Mouse (Mus musculus) lung, embryonic 16.5 days (tissue): ENCODE measurements around the gene Bcl2l14. TPM values are rescaled to one million over a fixed set of nuclear protein-coding genes. Genes with fewer than 3 reads are reported as not detected.
A peak's percentile ranks its signal among the peaks of the same experiment; 100 is the strongest.

Source experiments
- ATAC-seq: fragments of 200-750 bp; cut with Nextera tagmentation; 2 replicates; pipeline ENCODE4 v1.8.0; 2017; ENCODE audit warnings: low read depth, mild to moderate bottlenecking, moderate library complexity
- H3K27ac ChIP-seq: fragments of 300-500 bp; sonication (generic); 2 replicates; pipeline ENCODE4 v1.5.1; 2014; ENCODE audit warnings: mild to moderate bottlenecking, control low read depth, low read length
- H3K27me3 ChIP-seq: fragments of 300-500 bp; sonication (generic); 2 replicates; pipeline ENCODE4 v1.6.1; 2014; ENCODE audit warnings: low read depth, low read length, mixed read lengths; ENCODE audit not compliant: control insufficient read depth, insufficient read depth
- H3K36me3 ChIP-seq: fragments of 300-500 bp; sonication (generic); 2 replicates; pipeline ENCODE4 v1.6.1; 2014; ENCODE audit warnings: low read length; ENCODE audit not compliant: control insufficient read depth, insufficient read depth
- H3K4me1 ChIP-seq: fragments of 300-500 bp; sonication (generic); replicated peaks from 2 replicates; pipeline ENCODE4 v1.6.1; 2014; ENCODE audit warnings: low read length, mixed read lengths; ENCODE audit not compliant: control insufficient read depth, insufficient read depth
- H3K4me2 ChIP-seq: fragments of 300-500 bp; sonication (generic); 2 replicates; pipeline ENCODE4 v1.6.1; 2014; ENCODE audit warnings: low read depth, low read length, control low read depth
- H3K4me3 ChIP-seq: fragments of 300-500 bp; sonication (generic); 2 replicates; pipeline ENCODE4 v1.5.1; 2014; ENCODE audit warnings: mild to moderate bottlenecking, low read length, control low read depth
- H3K9ac ChIP-seq: fragments of 300-500 bp; sonication (generic); 2 replicates; pipeline ENCODE4 v1.6.1; 2014; ENCODE audit warnings: low read length, control low read depth
- H3K9me3 ChIP-seq: fragments of 300-500 bp; sonication (generic); 2 replicates; pipeline ENCODE4 v1.6.1; 2016; ENCODE audit warnings: low read length; ENCODE audit not compliant: control insufficient read depth
- WGBS: fragments of 180-500 bp; shearing (Covaris S2); extraction: QIAGEN DNeasy Blood & Tissue Kit; methylation state at CpG from one replicate; pipeline ENCODE4 v1.1.7; 2014; 5-methylcytosine and 5-hydroxymethylcytosine counted together
- polyA plus RNA-seq: library from polyadenylated mRNA; unstranded; fragments of >200 nt; fragmentation: Nextera tagmentation; extraction: Ambion mirVana; gene quantifications from 2 replicates; pipeline ENCODE4 v1.2.1, GENCODE M21; 2015

Gene Bcl2l14
- polyA plus RNA-seq, 1 experiment from 2014 or later, result 5.0 TPM

GRCm38 (mm10) chr6:134367366-134368281 is 28.5 kb upstream of the Bcl2l14 start:
- Histone ChIP-seq H3K9me3 (no peaks in the 10 kb centered on the region), H3K4me2 (no peak overlapping the region), H3K4me1 (no peaks in the 10 kb centered on the region; the same call in 1 of the 2 replicates), H3K27me3 (no peaks in the 10 kb centered on the region), H3K27ac (peak overlapping the region; percentile 62), H3K4me3 (no peak overlapping the region), H3K9ac (no peak overlapping the region), H3K36me3 (no peaks in the 10 kb centered on the region)
- 63% methylated on average over 12 of the region's 12 CpGs for WGBS
- ATAC-seq, result no peak

DNA sequence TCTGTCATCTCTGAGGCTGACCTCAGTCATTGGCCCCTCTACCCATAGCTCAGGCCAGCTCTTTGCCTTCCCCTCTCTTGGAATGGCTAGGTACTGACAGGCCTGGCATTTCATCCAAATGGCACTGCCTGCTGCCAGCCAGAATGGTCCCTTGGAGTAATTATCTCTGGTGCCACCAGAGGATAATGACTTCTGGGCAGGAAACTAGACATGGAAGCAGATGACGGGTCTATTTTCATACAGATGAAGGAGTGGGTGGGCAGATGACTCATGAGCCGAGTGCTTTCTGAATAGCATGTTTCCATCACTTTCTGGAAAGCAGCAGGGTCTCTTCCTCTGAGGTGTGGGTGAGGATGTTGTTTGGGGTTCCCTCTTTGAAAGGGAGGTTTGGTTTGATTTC is 23.2 kb upstream of the Bcl2l14 start:
- Histone ChIP-seq H3K9me3 (no peaks in the 10 kb centered on the region), H3K27ac (no peak overlapping the region), H3K4me3 (no peak overlapping the region), H3K9ac (no peak overlapping the region), H3K27me3 (no peaks in the 10 kb centered on the region), H3K4me1 (no peaks in the 10 kb centered on the region), H3K36me3 (no peaks in the 10 kb centered on the region), H3K4me2 (no peak overlapping the region)
- WGBS, result 41% methylated on average over 2 of the region's 2 CpGs
- ATAC-seq, result no peak

DNA sequence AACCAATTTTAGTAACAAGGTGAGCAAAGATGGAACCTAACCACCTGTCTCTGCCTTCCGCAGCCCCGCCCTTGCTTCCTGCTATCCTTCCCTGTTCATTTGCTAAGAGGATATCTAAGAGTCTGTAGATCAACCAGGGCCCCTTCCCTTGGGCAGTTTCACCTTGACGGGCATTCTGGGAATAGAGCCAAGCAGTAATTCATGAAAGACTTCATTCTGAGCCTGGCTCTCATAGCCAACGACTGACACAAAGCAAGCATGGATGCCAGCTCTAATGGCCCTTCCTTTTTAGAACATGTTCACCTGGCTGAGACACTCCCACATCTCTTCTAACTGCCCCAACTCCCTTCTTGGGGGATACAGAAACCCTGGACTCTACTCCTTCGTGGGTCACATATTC is 18.9 kb upstream of the Bcl2l14 start:
- H3K4me1 ChIP-seq, result no peaks in the 10 kb centered on the region
- H3K36me3 ChIP-seq, result no peaks in the 10 kb centered on the region
- no peak overlapping the region for H3K27ac ChIP-seq
- H3K4me2 ChIP-seq, result no peak overlapping the region
- ATAC-seq, result no peak
- H3K9me3 ChIP-seq, result peaks cover 3% of the 10 kb centered on the region; the same call in 1 of the 2 replicates
- H3K27me3 ChIP-seq, result no peaks in the 10 kb centered on the region
- 62% methylated on average over 5 of the region's 5 CpGs for WGBS
- H3K9ac ChIP-seq, result no peak overlapping the region
- no peak overlapping the region for H3K4me3 ChIP-seq

DNA sequence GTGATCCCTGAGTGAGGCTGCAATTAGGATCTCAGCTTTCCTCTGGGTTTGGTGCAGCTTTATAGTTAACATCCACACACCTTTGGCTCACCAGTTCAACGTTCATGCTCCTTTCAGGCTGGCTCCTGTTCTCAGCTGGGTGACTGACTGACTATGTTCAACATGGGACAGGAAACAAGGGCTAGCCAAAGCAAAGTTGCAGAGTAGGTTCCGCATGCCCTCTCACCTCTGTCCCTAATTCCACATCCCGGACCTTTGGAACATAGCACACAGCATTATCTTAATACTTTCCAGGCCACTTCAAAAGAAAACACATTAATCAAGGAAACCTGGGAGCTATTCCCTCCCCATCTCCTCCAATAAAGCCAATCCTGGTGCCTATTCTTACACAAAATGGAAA is 18.3 kb upstream of the Bcl2l14 start:
- H3K4me3 ChIP-seq, result no peak overlapping the region
- H3K4me2 ChIP-seq, result no peak overlapping the region
- WGBS, result 62% methylated on average over 3 of the region's 3 CpGs
- ATAC-seq, result no peak
- no peaks in the 10 kb centered on the region for H3K4me1 ChIP-seq
- H3K27ac ChIP-seq, result no peak overlapping the region
- no peaks in the 10 kb centered on the region for H3K36me3 ChIP-seq
- H3K9me3 ChIP-seq, result peaks cover 3% of the 10 kb centered on the region; the same call in 1 of the 2 replicates
- H3K9ac ChIP-seq, result no peak overlapping the region
- H3K27me3 ChIP-seq, result no peaks in the 10 kb centered on the region

GRCm38 (mm10) chr6:134381462-134381861 is 14.7 kb upstream of the Bcl2l14 start:
- H3K4me2 ChIP-seq, result no peak overlapping the region
- WGBS, result 55% methylated on average over 6 of the region's 6 CpGs
- no peaks in the 10 kb centered on the region for H3K27me3 ChIP-seq
- no peaks in the 10 kb centered on the region for H3K4me1 ChIP-seq
- no peak overlapping the region for H3K27ac ChIP-seq
- ATAC-seq, result no peak
- H3K9ac ChIP-seq, result no peak overlapping the region
- H3K4me3 ChIP-seq, result no peak overlapping the region
- no peaks in the 10 kb centered on the region for H3K36me3 ChIP-seq
- H3K9me3 ChIP-seq, result peaks cover 3% of the 10 kb centered on the region; the same call in 1 of the 2 replicates

GRCm38 (mm10) chr6:134385931-134386330 is 10.2 kb upstream of the Bcl2l14 start:
- no peaks in the 10 kb centered on the region for H3K36me3 ChIP-seq
- H3K27ac ChIP-seq, result no peak overlapping the region
- no peak overlapping the region for H3K9ac ChIP-seq
- no peaks in the 10 kb centered on the region for H3K9me3 ChIP-seq
- no peaks in the 10 kb centered on the region for H3K27me3 ChIP-seq
- H3K4me2 ChIP-seq, result no peak overlapping the region
- no peak for ATAC-seq
- 83% methylated on average over 6 of the region's 6 CpGs for WGBS
- no peak overlapping the region for H3K4me3 ChIP-seq
- H3K4me1 ChIP-seq, result no peaks in the 10 kb centered on the region

GRCm38 (mm10) chr6:134387396-134387795 is 8.7 kb upstream of the Bcl2l14 start:
- ATAC-seq, result no peak
- no peak overlapping the region for H3K4me2 ChIP-seq
- no peaks in the 10 kb centered on the region for H3K4me1 ChIP-seq
- no peaks in the 10 kb centered on the region for H3K9me3 ChIP-seq
- no peaks in the 10 kb centered on the region for H3K36me3 ChIP-seq
- no peak overlapping the region for H3K27ac ChIP-seq
- 66% methylated on average over 10 of the region's 10 CpGs for WGBS
- H3K27me3 ChIP-seq, result no peaks in the 10 kb centered on the region
- no peak overlapping the region for H3K4me3 ChIP-seq
- no peak overlapping the region for H3K9ac ChIP-seq

DNA sequence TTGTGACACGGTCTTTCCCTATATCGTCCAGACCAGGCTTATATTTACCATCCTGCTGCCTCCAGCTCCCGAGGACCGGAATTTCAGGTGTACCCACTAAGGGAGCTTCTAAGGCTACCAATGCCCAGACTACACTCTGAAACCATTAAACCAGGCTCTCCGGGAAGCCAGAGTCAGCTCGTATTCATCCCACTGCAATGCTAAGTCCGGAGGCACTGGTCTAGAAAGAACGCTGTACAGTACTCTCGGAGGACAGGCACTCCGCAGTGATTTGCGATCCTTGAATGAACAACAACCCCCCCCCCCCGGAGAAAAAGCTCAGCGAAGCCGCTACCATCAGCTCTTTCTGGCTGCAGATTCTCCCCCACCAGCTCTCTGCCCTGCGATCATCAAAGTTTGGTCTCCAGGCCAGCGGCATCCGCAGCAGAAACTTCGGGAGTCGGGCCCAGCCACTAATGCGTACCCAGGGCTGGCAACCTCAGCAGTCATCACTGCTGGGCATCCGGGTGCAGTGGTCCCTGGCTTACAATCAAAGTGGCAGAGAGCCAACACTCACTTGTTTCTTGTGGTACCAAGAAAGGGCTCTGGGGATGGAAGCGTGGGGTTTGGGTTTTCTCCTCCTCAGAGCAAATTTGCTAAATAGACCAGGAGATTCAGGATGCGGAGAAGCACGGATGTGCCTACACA is 7.6 kb upstream of the Bcl2l14 start:
- WGBS, result 65% methylated on average over 24 of the region's 24 CpGs
- no peak overlapping the region for H3K4me2 ChIP-seq

GRCm38 (mm10) chr6:134389248-134389891 is 6.7 kb upstream of the Bcl2l14 start:
- WGBS, result 16% methylated on average over 11 of the region's 11 CpGs
- no peak overlapping the region for H3K9ac ChIP-seq

More for the DNA sequence above, 7.6 kb upstream of the Bcl2l14 start:
- no peak overlapping the region for H3K4me3 ChIP-seq
- ATAC-seq, result no peak
- no peaks in the 10 kb centered on the region for H3K27me3 ChIP-seq
- H3K9ac ChIP-seq, result no peak overlapping the region
- H3K9me3 ChIP-seq, result no peaks in the 10 kb centered on the region
- H3K36me3 ChIP-seq, result no peaks in the 10 kb centered on the region
- H3K27ac ChIP-seq, result no peak overlapping the region
- no peaks in the 10 kb centered on the region for H3K4me1 ChIP-seq

More at GRCm38 (mm10) chr6:134389248-134389891, 6.7 kb upstream of the Bcl2l14 start:
- H3K27ac ChIP-seq, result no peak overlapping the region
- no peak overlapping the region for H3K4me3 ChIP-seq
- H3K4me1 ChIP-seq, result no peaks in the 10 kb centered on the region
- ATAC-seq, result no peak
- no peaks in the 10 kb centered on the region for H3K36me3 ChIP-seq
- H3K9me3 ChIP-seq, result no peaks in the 10 kb centered on the region
- H3K4me2 ChIP-seq, result no peak overlapping the region
- H3K27me3 ChIP-seq, result no peaks in the 10 kb centered on the region
